8 mouse cellular contexts compared by ENCODE assay signal in genomic region chr8:81014789-81015699, GRCm38 (mm10). TPM values are rescaled to one million over a fixed set of nuclear protein-coding genes. Genes with fewer than 3 reads are reported as not detected.
A peak's percentile ranks its signal among the peaks of the same experiment; 100 is the strongest.
DNase-seq lines count a peak whose midpoint lies in the region; ATAC-seq lines count a peak whose summit lies in the region.

Usp38 (minus strand) TSS chr8:81014928.

- peak within 1 kb of the TSS; percentile 99 for H3K4me2 ChIP-seq in heart, embryonic 13.5 days
- peak within 1 kb of the TSS; percentile 90 for H3K4me2 ChIP-seq in liver, embryonic 12.5 days
- peak within 1 kb of the TSS; percentile 92 for H3K4me2 ChIP-seq in stomach, embryonic 15.5 days

- H3K36me3 ChIP-seq in heart, embryonic 13.5 days, result peaks cover 13% of the 10 kb centered on the region; the same call in 1 of the 2 replicates
- H3K36me3 ChIP-seq in liver, embryonic 12.5 days, result peaks cover 15% of the 10 kb centered on the region
- H3K36me3 ChIP-seq in stomach, embryonic 15.5 days, result no peaks in the 10 kb centered on the region

- H3K27ac ChIP-seq in brown adipose tissue, adult 24 weeks (replicated peaks; ENCODE audit: low read depth, low read length), result peak within 1 kb of the TSS; percentile 99
- peak within 1 kb of the TSS; percentile 95 for H3K27ac ChIP-seq in heart, embryonic 13.5 days (replicated peaks)
- H3K27ac ChIP-seq in liver, embryonic 12.5 days, result peak within 1 kb of the TSS; percentile 91
- peak within 1 kb of the TSS; percentile 96 for H3K27ac ChIP-seq in stomach, embryonic 15.5 days

- peak within 1 kb of the TSS; percentile 92 for H3K4me3 ChIP-seq in brown adipose tissue, adult 24 weeks (ENCODE audit: insufficient read depth, low read depth, low read length)
- peak within 1 kb of the TSS; percentile 97 for H3K4me3 ChIP-seq in heart, embryonic 13.5 days
- H3K4me3 ChIP-seq in liver, embryonic 12.5 days, result peak within 1 kb of the TSS; percentile 98
- H3K4me3 ChIP-seq in stomach, embryonic 15.5 days (replicated peaks), result peak within 1 kb of the TSS; percentile 82

- peak; percentile 95 for ATAC-seq in heart, embryonic 13.5 days (ENCODE audit: extremely low read depth, insufficient number of reproducible peaks, low FRiP score, low TSS enrichment)
- peak; percentile 95 for ATAC-seq in liver, embryonic 12.5 days
- peak; percentile 98 for ATAC-seq in stomach, embryonic 15.5 days (ENCODE audit: insufficient read depth, low FRiP score, low read depth)

- 2% methylated on average over 57 of the region's 57 CpGs for WGBS in heart, embryonic 13.5 days
- WGBS in liver, embryonic 12.5 days (ENCODE audit: insufficient replicate concordance), result 2% methylated on average over 57 of the region's 57 CpGs
- WGBS in stomach, embryonic 15.5 days, result 2% methylated on average over 56 of the region's 57 CpGs

- no peaks in the 10 kb centered on the region for H3K27me3 ChIP-seq in heart, embryonic 13.5 days (replicated peaks)
- H3K27me3 ChIP-seq in liver, embryonic 12.5 days (replicated peaks), result no peaks in the 10 kb centered on the region
- H3K27me3 ChIP-seq in stomach, embryonic 15.5 days (replicated peaks), result no peaks in the 10 kb centered on the region

- H3K9me3 ChIP-seq in heart, embryonic 13.5 days, result no peaks in the 10 kb centered on the region
- no peaks in the 10 kb centered on the region for H3K9me3 ChIP-seq in liver, embryonic 12.5 days (replicated peaks)
- no peaks in the 10 kb centered on the region for H3K9me3 ChIP-seq in stomach, embryonic 15.5 days

- peaks cover 2% of the 10 kb centered on the region; the same call in 1 of the 2 replicates for H3K4me1 ChIP-seq in brown adipose tissue, adult 24 weeks (ENCODE audit: control insufficient read depth, insufficient read depth, insufficient read length, low read length)
- H3K4me1 ChIP-seq in heart, embryonic 13.5 days, result peaks cover 43% of the 10 kb centered on the region
- H3K4me1 ChIP-seq in liver, embryonic 12.5 days, result peaks cover 46% of the 10 kb centered on the region
- H3K4me1 ChIP-seq in stomach, embryonic 15.5 days, result peaks cover 5% of the 10 kb centered on the region

- peak; percentile 100 for DNase-seq in CD4-positive, CD25-positive, alpha-beta regulatory T cell, adult 2 months (ENCODE audit: low read depth, low spot score)
- DNase-seq in fat pad, adult 2 months (ENCODE audit: extremely low read depth, low read depth, low spot score), result peak; percentile 78
- DNase-seq in kidney, postnatal 10 days, result peak; percentile 100
- peak; percentile 99 for DNase-seq in natural killer cell, adult 2 months (ENCODE audit: low spot score in 2 of 2)

- H3K9ac ChIP-seq in heart, embryonic 13.5 days, result peak within 1 kb of the TSS; percentile 94
- peak within 1 kb of the TSS; percentile 97 for H3K9ac ChIP-seq in liver, embryonic 12.5 days
- H3K9ac ChIP-seq in stomach, embryonic 15.5 days, result peak within 1 kb of the TSS; percentile 78

RNA-seq across cellular contexts. Expression of gene Usp38, which starts in this region (rescaled TPM):
- 8.8 and 10.6 TPM in 2 replicates for polyA plus RNA-seq in brown adipose tissue, adult 24 weeks (2012; ENCODE audit: insufficient read depth, insufficient read length, missing spikeins)
- polyA plus RNA-seq in heart, embryonic 13.5 days (2015; fragmentation: Nextera tagmentation; extraction: Ambion mirVana), result 13.3 and 13.7 TPM in 2 replicates
- 19.3 and 20.7 TPM in 2 replicates for polyA plus RNA-seq in liver, embryonic 12.5 days (2016; fragmentation: Nextera tagmentation; extraction: Ambion mirVana)
- 15.4 and 18.7 TPM in 2 replicates for polyA plus RNA-seq in stomach, embryonic 15.5 days (2015; fragmentation: Nextera tagmentation; extraction: Ambion mirVana)

Comparison
In these comparisons a context has a peak if more than half of its experiments do, and no peak if none do; other contexts are left out.
1. Peak in every context shown above with its lines: DNase-seq, ATAC-seq, H3K4me3 ChIP-seq and H3K27ac ChIP-seq.